Mouse (Mus musculus) retina, postnatal 7 days (tissue): ENCODE data around the gene Phactr2.

Experiments used
- DNase-seq: peaks from one replicate; pipeline ENCODE4 v3.0.0-alpha.2; 2012; ENCODE audit warnings: low read depth, low spot score

Phactr2 gene

DNA sequence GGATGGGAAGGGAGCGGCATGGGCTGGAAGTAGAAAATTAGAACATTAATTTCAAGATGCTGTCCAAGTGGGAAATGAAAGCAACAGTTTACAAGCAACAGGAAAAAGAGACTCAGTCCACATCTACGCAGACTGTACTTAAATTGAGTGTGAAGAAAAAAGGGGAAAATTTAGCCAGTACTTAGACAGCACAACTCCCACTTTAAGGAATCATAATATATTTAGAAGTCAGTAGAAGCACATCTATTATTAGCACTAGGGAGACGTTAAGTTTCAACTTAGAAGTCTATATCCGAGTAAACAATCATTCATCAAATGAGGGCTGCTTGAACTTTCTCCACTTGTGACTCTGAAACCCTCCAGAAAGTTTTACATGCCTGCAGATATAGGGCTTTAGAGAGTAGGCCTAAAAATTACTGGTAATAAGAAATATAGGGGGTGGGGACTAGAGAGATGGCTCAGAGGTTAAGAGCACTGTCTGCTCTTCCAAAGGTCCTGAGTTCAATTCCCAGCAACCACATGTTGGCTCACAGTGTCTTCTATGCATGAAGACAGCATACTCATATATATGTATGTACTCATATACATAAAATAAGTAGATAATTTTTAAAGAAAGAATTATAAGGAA, 142.7 kb downstream of the Phactr2 start:
- no peak for DNase-seq

GRCm38 (mm10) chr10:13328602-13329001, 145.6 kb downstream of the Phactr2 start:
- no peak for DNase-seq

- DNase-seq = no peak
These were observed 147.9 kb downstream of the Phactr2 start for GRCm38 (mm10) chr10:13326149-13326873.

DNA sequence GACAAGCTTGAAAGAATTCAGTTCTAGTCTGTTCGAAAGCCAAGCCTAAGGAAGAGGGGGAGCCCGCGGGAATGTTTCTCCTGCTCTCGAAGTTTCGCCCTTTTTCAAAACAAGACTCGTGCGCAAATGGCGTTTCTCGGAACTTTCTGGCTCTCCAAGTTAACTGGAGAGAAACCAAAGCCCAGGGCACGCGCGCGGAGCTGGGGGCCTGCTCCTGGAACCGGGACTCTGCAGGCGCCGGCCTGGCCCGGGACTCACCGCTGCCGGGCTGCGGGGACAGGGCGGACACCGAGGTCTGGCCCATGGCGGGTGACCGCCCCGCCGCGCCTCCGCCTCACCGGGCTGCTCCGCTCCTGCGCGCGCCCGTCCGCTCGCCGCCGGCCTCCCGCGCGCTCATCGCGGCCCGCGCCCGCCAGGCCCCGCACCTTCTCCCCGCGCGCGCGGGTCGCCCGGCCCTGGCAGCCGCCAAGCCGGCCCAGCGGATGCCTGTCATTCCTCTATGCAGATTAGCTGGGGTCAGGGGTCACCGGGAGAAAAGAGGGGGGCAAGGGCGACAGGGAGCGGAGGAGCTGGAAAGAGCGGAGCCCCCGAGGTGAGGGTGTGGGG, 150.3 kb downstream of the Phactr2 start:
- peak; percentile 70 for DNase-seq

DNA sequence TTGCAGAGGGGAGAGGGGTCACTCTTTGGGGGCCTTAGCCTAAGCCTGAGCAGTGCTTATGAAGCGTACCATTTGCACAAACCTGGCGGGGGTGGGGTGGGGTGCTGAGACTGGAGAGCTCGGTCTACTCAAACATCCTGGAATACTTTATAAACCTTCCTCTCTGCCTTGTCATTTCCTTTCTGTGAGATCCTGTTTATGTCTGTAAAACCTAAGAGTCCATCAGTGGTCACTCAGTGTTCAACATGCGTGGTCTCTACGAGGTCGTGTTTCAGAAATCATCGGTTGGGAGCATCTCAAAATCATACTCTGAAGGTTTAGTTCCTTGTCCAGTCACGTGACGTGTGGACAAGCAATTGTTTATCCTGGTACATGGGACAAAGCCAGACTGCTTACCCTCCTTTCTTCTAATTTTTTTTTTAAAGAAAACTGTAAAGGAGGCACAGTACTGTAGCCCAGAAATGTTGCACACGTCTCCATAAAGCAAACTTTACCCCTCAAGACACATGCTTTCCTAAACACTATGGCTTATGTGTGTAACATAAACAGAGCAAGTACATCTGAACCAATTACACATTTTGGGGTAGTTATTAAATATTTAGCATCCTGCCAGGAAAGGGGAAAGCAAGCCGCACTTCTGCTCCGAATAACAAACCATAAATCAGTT, 150.9 kb downstream of the Phactr2 start:
- no peak for DNase-seq

DNA sequence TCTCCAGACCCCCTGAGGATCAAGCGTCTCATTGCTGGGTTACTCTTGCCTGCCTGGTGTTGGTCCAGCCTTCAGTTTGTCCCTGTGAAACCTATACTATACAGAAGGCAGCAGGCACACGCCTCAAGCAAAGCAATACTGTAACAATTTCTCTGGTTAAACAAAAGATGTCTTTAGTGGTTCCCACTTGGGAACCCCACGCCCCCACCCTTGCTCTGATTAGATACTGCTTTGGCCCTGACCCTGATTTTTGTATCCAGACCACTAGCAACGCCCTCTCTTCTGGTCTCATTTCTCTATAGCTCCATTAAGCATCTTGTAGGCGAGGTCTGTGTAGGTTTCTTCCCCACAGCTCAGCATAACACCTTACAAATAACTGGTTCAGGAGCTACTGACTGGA, 159.2 kb downstream of the Phactr2 start:
- no peak for DNase-seq

- no peak for DNase-seq
These were observed 161.6 kb downstream of the Phactr2 start for GRCm38 (mm10) chr10:13312576-13312975.

DNA sequence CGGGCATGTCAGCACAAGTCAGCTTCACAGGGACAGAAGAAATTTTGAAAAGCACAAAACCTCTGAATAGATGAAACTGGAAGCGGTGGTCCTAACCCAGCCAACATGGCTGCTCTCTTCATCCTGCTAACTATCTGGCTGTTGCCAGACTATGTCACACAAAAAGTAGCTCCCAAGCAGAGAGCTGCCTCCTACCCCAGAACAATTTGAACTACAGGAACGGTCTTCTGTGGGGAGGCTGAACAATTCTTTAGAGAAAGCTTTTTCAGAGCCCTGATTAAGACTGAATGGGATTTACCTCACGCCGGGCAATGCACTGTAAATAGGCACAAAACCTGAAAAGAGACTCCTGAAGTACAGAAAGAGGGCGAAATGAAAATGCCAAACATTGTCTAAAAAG, 162.6 kb downstream of the Phactr2 start:
- no peak for DNase-seq

DNA sequence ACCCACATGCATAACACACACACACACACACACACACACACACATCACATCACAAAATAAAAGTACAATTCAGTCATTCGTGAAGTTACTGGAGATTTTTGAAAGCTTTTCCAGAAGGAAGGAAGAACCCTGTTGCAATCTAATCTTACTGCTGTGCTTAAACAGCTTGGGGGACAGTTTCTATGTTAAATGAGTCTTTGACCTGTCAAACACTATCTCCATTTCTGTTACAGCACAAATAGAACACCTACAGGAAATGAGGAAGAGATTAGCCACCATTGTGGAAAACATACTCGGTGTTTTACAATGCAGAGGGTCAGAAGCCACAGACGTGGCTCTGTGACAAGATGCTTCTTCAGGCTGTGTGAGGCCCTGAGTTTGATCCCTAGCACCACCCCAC, 164.1 kb downstream of the Phactr2 start:
- DNase-seq = no peak

- no peak for DNase-seq
These were observed 169.5 kb downstream of the Phactr2 start for GRCm38 (mm10) chr10:13304641-13305241.

- DNase-seq = no peak
These were observed 170.6 kb downstream of the Phactr2 start for GRCm38 (mm10) chr10:13303271-13304265.

DNA sequence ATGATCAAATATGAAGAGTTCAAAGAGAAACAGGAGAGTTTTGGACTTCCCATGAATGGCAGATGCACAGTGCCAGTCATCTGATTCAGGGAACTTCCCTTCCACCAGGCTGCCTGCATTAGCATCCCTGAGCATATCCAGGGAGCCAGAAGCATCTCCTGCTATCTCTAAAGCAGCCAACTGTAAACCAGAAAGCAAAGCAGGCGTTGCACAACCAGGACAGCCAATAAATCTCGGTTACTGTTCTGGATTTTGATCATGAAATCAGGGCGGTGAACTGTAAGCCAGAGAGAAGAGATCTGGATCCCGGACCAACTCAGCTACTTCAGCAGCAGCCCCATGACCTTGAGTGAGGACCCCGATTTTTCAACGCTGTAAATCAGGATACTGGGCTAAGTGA, 173.6 kb downstream of the Phactr2 start:
- DNase-seq = no peak

GRCm38 (mm10) chr10:13300196-13300595, 174.0 kb downstream of the Phactr2 start:
- no peak for DNase-seq

GRCm38 (mm10) chr10:13294886-13295285, 179.3 kb downstream of the Phactr2 start:
- DNase-seq = no peak

- DNase-seq = no peak
These were observed 182.2 kb downstream of the Phactr2 start for GRCm38 (mm10) chr10:13292026-13292425.

DNA sequence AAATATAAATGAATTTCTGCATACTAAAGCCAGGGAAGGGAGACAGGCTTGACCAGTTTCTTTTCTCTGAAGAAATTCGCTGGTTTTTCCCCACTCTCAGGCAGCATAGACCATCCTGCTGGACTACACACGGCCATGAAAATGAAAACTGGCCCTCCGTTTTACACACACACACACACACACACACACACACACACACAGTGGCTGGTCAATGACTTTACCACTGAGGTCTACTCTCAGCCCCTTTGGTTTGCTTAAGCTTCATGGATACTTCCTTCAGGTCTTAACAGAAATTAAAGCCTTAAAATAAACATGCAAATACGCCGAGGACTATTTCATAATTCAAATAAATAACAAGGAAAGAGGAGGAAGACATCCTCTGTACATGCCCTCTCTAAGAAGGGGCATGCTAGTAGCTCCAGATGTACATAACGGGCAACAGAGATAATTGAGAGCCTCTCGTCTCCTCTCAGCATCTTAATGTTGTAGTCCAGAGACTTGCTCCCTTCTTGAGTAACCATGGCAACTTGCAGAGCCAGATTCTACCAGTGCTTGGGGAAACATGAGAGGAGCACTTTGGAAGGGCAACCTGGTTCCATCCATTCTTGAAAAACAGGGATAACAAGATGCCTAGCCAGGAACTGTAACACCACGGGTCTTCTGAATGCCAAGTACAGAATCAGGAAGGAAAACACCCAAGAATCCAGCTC, 184.8 kb downstream of the Phactr2 start:
- no peak for DNase-seq

- no peak for DNase-seq
These were observed 185.9 kb downstream of the Phactr2 start for GRCm38 (mm10) chr10:13288296-13288695.

GRCm38 (mm10) chr10:13283441-13283840, 190.8 kb downstream of the Phactr2 start:
- no peak for DNase-seq

DNA sequence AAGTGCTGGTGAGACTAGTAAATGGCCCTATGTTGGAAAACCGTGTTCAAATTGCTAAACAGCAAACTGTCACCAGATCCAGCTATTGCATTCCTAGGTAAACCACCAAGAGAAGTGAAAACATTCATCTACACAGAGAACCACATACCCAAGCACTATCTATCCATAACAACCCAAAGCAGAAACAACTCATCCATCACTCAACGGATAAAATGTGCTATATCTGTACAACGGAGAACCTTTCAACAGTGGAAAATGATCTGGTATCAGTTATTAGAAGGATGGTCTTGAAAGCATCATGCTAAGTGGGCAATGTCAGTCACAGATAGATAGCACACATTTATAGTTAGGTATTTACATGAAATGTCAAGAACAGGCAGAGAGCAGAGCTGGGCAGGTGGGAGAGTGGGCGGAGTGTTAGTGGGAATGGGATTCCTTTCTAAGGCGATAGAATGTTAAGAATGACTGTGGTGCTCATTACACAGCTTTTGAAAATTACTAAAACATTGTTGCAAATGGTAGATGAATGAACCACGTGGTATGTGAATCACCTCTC, 193.8 kb downstream of the Phactr2 start:
- DNase-seq = no peak

DNA sequence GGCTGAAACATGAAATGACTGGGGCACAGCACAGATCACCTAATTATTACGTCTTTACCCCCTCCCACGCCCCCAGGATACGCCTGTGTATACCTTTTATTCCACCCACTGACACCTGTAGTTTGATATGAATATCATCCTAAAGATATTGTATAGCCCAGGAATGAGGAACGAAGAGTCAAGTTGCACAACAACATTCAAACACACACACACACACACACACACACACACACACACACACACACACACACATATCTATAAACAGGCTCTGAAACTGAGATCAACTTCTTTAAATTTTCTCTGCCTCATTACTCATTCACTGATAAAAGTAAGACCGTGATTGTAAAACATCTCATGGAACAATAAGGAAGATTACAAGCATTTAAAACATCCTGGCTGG, 197.9 kb downstream of the Phactr2 start:
- DNase-seq = no peak
